Comparison of ENCODE assay signal across 17 mouse cellular contexts in genomic region chr14:122917676-122918075, GRCm38 (mm10).
"Had no signal": no experiment of that assay in that cellular context is flagged by ENCODE, and none has a peak within 500 bp of the region (broad histone marks: within the 10 kb centered on the region; RNA-seq: fewer than 3 reads in every experiment).

No protein-coding gene starts in this region.

- H3K9ac ChIP-seq: lung, embryonic 15.5 days; midbrain, embryonic 13.5 days; midbrain, embryonic 15.5 days; neural tube, embryonic 12.5 days; stomach, embryonic 15.5 days had no signal

- ATAC-seq: lung, postnatal 0 days; midbrain, embryonic 13.5 days; midbrain, embryonic 15.5 days had no signal

- H3K4me3 ChIP-seq: lung, embryonic 15.5 days; megakaryocyte, embryonic 14.5 days; midbrain, embryonic 13.5 days; midbrain, embryonic 15.5 days; neural tube, embryonic 12.5 days; stomach, embryonic 15.5 days had no signal

- H3K27ac ChIP-seq: lung, embryonic 15.5 days; macrophage; midbrain, embryonic 13.5 days; midbrain, embryonic 15.5 days; neural tube, embryonic 12.5 days; stomach, embryonic 15.5 days; stomach, postnatal 0 days had no signal

- DNase-seq: lung, adult 2 months; lung, postnatal 14 days; lung, postnatal 36 days; right cerebral cortex, postnatal 14 days; thymus, adult 2 months; thymus, postnatal 25 days; thymus, postnatal 4 days had no signal

- H3K27me3 ChIP-seq: lung, embryonic 15.5 days; stomach, embryonic 15.5 days had no signal

- H3K36me3 ChIP-seq: lung, embryonic 15.5 days; stomach, embryonic 15.5 days had no signal

- H3K9me3 ChIP-seq: lung, embryonic 15.5 days; megakaryocyte, embryonic 14.5 days; midbrain, embryonic 13.5 days; midbrain, embryonic 15.5 days; neural tube, embryonic 12.5 days; stomach, embryonic 15.5 days had no signal

- H3K4me2 ChIP-seq: lung, embryonic 15.5 days; midbrain, embryonic 11.5 days; midbrain, embryonic 13.5 days; midbrain, embryonic 15.5 days; neural tube, embryonic 12.5 days; stomach, embryonic 15.5 days had no signal
